Mouse (Mus musculus) liver (tissue): ENCODE measurements around the gene Klhl26.

Experiments used
- DNase-seq: peaks from one replicate; pipeline ENCODE4 v3.0.0-alpha.2; 2020; ENCODE audit warnings: mixed read lengths

Gene Klhl26

GRCm38 (mm10) chr8:70408301-70408700 lies 68.5 kb downstream of the Klhl26 start:
- DNase-seq, result no peak

GRCm38 (mm10) chr8:70406427-70407069 lies 70.2 kb downstream of the Klhl26 start:
- DNase-seq, result no peak

GRCm38 (mm10) chr8:70405189-70405588 lies 71.6 kb downstream of the Klhl26 start:
- DNase-seq, result no peak

GRCm38 (mm10) chr8:70404212-70404611 lies 72.6 kb downstream of the Klhl26 start:
- DNase-seq, result no peak
